Mouse (Mus musculus) heart, postnatal 36 days (tissue): Measurements from ENCODE around the gene Ccnjl. TPM values are rescaled to one million over a fixed set of nuclear protein-coding genes. Genes with fewer than 3 reads are reported as not detected.
A peak's percentile ranks its signal among the peaks of the same experiment; 100 is the strongest.

Experiments
- DNase-seq, 2 experiments: peaks; one replicate each; pipeline ENCODE4 v3.0.0; 2021 to 2022
- intact Hi-C: fragments of 180-260 bp; cut with DNase I; formaldehyde crosslinking; loops from one replicate; pipeline ENCODE4 v1.15.1; 2025
- total RNA-seq, 2 experiments: library from RNA; stranded (reverse); gene quantifications; 2 replicates each; pipeline ENCODE4 v1.2.3; 2021

Ccnjl gene
- 1 to 10 TPM; 1.6 to 2.5 TPM for total RNA-seq

DNA sequence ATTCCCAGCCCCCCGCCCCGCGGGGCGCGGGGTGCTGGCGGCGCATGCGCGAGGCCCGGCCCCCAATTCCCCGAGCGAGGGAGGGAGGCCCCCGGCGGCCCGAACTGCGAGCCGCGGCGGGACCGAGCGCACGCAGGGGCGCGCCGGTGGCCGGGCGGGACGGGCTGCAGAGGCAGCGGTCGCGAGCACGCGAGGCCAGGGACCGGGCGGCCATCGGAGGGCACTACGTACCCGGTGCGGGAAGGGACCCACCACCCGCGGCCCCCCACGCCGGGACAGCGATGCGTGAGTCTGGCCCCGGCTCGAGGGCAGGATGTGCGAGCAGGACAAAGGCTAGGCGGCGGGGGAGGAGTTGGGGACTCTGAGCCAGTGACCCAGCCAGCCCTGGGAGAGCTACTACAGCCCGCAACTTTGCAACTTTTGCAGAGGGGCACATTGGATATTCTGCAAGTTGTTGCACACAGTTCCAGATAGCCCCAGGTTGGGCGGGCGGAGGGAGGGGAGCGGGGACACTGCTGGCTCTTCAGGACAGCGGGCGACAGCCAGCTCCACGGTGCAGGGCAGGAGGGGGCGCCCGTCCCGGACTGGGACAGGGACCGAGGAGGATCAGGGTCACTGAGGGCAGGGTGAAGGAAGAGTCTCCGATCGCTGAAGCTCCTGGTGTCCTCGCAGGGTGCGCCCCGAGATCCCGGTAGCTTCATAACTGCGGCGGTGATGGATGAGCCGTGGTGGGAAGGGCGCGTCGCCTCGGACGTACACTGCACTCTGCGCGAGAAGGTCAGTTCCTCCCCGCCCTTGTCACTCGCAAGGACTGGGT lies at the start of gene Ccnjl:
Gene Ccnjl, plus strand, starts transcription at position 102 of the 817 bp plus-strand sequence.
- peak; percentile 59 to 72 for DNase-seq
- intact Hi-C loops: loop anchor here (2.0 to 5.0 kb wide), 2 partner anchors 38 to 58 kb away; partner anchors contain the start of gene 4933415A04Rik

DNA sequence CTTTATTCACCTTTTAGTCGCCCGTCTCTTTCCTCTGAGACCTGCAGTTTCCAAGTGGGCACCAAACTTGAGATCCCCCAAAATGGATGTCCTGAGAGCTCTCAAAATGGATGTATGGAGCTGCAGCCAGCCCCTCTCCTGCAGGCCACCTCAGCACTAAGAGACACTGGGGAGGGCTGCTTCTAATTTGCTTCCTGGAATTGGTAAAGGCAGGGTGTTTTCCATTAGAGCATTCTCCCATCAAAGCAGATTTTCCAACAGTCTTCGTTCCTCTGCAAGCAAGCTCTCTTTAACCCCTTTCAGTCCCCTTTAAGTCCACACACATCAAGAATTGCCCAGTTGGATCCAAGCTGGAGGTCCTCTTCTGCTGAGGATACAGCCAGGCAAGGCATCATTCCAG lies 49.2 kb upstream of the Ccnjl start:
- no peak for DNase-seq
- intact Hi-C loops: no loop called here

DNA sequence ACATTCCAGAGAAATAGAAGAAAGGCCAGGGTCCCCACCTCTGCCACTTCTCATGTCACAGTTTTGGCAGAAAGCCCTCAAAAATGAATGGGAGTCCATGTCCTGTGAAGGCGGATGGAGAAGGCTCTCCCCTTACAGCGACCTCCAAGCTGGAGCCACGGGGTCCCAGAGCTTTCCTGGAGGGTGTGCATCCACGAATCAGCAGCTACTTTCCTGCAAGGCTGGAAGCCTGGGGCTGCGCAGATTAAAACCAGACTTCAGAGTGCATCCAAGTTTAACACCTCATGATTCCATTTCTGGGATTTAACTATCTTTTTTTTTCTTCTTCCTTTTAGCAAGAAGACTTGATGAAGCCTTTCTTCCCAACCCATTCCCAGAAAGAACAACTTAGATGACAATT lies 48.0 kb upstream of the Ccnjl start:
- no peak for DNase-seq
- intact Hi-C loops: no loop called here

DNA sequence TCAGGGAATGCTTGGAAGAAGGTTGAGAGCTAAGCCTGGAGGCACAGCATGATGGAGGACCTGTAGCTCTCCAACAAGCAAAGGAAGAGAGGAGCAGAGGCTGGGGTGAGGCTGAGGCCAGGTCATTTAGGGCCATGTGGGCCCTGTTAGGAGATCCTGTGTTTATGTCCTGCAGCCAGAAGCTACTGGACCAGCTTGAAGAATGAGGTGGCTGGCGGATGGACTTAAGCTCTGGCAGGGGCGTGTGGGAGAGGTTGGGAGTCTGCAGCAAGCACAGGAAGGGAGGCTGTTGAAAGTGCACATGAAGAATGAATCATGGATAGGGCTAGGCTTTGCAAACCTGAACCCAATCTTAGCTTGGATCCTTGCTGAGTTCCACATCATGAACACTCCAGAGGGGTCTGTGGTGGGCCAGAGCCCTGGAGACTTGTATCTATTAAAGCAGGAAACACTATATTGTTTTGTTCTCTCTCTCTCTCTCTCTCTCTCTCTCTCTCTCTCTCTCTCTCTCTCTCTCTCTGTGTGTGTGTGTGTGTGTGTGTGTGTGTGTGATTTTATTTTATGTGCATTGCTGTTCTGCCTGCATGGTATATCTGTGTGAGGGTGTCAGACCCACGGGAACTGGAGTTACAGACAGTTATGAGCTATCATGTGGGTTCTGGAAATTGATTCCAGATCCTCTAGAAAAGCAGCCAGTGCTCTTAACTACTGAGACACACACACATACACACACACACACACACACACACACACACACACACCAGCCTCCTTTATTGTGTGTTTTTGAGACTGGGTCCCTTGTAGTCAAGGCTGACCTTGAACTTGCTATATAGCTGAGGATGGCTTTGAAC lies 46.7 kb upstream of the Ccnjl start:
- DNase-seq: peak in 1 of 2 experiments; percentile 36
- intact Hi-C loops: no loop called here

DNA sequence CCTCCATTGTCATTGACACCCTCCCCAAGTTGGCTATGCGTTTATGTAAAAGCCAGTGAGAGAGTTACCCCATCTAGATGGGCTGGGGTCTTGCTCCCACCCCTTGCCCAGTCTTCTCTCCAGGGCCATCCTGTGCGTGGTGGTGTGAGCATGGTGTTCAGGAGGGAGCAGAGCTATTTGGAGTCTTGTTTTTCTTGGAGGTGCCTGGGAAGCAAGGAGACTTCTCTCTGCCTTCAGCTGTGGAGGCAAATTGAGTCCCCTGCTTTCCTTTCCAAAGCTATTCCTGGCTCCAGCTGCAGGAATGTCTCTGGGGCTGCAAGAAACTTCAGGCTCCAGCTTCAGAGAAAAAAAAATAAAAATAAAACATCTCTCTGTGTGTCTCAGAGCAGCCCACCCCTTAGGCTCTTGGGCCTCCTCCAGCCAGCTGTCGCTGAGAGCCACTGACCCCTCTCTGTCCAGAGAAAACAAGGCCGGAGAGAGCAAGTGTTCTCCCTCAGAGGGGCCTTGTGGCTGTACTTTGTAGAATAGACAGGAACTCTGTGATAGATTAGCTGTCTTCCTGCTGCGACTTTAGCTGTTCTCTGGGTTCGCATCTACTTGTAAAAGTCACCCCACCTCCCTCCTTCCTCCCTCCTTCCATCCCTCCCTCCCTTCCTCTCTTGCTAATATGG lies 45.3 kb upstream of the Ccnjl start:
- peak; percentile 42 to 48 for DNase-seq
- intact Hi-C loops: no loop called here

DNA sequence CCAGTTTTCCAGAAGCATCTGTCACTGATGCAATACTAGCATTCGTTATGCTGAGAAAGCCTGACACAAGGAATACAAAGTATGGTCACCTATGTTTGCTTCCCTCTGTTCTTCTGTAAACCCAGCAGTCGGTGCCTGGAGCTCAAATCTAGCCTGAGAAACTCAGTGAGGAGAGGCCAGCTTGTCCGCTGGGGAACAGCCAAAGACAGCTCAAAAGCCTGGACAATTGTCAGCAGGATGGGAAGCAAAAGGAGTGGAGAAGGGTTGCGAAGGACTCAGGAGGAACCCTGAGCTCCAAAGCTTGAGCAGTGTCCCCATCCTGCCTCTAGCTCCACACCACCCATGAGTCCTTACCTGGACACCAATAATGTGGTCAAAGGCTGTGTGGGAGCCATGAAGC lies 44.5 kb upstream of the Ccnjl start:
- intact Hi-C loops: no loop called here
- no peak for DNase-seq

DNA sequence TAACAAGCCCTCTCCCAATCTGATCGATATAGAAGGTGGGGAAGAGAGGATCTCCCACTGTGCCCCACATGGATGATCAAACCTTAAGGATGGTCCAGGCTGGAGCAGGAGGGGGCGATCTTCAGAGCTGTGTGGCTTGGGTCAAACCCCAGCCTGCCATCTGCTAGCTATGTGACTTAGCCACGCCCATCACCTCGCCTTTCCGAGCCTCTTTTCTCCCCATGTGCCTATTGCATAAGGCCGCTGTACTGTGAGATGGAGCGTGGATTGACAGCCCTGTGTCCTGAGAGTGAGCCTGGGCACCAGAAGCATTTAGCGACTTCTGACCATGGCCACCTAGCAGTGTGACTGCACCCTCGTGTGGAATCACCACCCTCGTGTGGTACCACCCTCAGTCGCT lies 43.9 kb upstream of the Ccnjl start:
- no peak for DNase-seq
- intact Hi-C loops: no loop called here

DNA sequence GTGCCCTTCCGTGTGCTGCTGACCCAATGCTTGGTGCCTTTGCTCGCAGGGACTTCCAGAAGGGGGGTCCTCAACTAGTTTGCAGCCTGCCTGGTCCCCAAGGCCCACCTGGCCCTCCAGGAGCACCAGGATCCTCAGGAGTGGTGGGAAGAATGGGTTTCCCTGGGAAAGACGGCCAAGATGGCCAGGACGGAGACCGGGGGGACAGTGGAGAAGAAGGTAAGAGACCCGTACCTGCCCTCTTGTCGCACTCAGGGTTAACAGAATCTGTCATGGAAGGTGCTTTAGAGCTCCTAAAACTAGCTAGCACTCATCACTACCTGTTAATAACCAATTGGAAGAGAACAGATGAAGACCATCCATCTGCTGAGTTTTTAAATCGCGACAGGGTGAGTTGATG lies 42.7 kb upstream of the Ccnjl start:
- intact Hi-C loops: no loop called here
- DNase-seq: no peak

DNA sequence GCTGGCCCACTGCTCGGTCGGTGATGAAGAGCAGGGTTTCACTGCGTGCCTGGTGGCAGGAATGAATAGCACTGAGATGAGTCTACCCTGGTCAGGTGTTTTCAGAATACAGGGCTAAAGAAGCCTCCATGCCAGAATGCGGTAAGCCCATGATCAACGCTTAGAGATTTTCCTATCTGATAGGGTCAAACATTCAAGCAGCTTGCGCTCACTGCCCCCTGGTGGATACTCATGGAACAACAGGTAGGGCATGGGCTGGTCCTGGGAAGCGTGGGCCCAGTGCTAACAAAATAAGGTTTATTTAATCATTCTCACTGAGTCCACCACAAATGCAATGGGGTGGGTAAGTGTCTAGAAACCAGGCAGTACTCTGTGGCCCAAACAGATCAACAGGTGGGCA lies 35.9 kb upstream of the Ccnjl start:
- intact Hi-C loops: loop anchor here (1.0 kb wide), 1 partner anchor 39 kb away; no protein-coding TSS in a partner anchor
- peak; percentile 79 to 86 for DNase-seq

DNA sequence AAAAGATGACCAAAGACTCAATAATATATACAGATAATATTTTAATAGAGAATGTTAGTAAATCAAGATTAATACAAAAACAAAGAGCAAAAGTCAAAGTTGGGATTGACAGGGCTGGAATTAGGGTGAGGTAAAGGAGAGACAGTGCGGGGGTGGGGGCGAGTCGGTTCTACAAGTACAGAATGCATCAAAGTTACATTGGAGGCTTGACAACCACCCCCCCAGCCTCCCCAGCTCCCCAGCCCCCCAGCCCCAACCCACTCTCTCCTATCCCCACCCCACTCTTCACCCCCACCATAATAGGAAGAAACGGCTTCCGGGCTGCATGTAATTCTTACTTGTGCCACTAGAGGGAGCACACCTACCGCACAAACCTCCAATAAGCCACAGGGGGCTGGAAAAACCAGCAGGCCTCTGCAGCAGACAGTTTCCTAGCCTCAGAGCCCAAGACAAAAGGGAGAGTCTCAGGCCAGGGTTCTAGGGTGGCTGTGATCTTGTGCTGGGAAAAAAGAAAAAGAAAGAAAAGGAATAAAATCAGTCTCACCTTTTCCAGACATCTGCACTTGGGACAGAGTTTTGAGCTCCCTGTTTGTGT lies 34.7 kb upstream of the Ccnjl start:
- intact Hi-C loops: loop anchor here (1.0 kb wide), 3 partner anchors 62 to 119 kb away; no protein-coding TSS in a partner anchor

DNA sequence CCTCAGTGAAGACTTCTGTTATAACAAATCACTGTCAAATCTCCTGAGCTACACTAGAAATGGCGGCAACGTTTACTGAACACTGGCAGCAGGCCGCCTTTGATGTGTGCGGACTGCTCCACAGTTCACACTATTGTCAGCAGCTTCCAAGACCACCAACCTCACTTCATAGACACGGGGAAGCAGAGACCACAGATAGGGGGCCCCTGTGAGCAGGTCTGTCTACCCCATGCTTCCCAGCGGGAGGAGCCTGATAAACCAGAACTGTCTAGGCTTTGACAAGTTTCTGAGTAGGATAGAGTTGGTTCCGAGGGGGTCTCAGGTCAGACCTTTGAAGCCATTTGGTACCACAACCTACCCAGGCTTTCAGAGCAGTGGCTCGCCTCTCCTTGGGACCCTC lies 33.5 kb upstream of the Ccnjl start:
- intact Hi-C loops: no loop called here
- no peak for DNase-seq

More for the DNA sequence above, 34.7 kb upstream of the Ccnjl start:
- peak; percentile 76 to 81 for DNase-seq

DNA sequence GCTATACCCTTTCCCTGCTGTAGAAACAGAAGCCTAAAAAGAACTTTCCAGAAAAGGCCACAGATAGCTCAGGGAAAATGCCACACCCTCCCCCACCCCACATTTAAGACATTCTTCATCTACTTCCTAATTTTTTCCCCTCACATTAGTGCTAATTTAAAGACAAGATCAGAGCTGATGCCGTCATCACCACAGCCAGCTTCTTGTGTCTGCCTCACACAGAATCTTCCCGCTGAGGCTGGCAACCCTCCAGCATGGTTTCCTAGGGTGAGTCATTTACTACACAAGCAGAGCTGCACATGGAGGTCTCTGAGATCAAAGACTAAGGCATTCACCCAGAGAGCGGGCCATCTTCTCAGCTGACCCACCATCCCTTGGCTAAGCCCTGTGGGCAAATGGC lies 33.1 kb upstream of the Ccnjl start:
- intact Hi-C loops: no loop called here
- peak; percentile 39 to 55 for DNase-seq

DNA sequence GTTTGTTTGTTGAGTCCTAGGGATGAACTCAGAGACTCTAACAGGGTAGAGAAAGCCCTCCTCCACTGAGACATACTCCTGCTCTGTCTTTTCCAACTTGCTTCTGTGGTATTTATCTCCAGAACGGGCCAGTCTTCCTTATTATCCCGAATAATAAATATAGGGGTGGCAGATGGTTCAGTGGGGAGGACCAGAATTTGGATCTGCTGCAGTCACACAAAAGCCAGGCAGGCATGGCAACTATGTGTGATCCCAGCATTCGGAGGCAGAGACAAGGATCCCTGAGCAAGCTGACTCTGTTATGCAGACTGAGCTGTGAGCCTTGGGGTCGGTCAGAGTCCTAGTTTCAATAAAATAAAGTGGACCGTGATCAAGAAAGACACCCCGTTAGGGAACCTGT lies 27.3 kb upstream of the Ccnjl start:
- intact Hi-C loops: no loop called here
- no peak for DNase-seq

DNA sequence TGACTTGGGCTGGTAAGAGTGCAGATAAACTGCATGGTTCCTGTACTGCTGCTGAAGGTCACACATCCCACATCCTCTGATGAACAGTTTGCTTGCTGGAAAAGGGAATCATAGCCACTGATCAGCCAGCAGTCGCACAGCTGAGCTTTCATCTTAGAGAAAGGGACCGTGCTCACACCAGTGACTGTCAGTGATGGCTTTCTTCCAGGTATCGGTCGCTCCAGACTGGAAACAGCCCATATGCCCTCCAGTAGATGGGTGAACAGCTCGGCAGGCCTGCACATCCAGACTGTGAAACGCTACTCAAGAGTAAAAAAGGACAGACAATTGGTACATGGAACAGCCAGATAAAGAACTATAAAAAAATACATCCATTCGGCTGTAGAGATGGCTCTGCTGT lies 23.4 kb upstream of the Ccnjl start:
- DNase-seq: no peak
- intact Hi-C loops: no loop called here

DNA sequence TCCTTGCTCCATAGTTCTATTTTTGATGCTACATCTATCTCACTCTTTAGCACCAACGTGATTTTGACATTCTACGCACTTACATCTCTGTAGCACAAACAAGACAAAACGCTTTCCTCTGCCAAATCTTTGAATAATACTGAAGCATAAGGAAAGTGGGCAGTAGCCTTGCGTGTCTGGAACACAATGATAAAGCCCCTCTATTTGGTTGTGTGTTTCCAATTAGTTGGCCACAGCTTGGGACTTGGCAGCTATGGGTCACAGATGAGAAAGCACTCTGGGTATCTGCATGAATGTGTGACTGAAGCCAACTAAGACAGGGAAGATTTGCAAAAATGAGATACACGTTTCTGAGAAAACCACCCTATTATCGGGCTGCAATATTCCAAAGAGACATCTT lies 20.6 kb upstream of the Ccnjl start:
- no peak for DNase-seq
- intact Hi-C loops: no loop called here

DNA sequence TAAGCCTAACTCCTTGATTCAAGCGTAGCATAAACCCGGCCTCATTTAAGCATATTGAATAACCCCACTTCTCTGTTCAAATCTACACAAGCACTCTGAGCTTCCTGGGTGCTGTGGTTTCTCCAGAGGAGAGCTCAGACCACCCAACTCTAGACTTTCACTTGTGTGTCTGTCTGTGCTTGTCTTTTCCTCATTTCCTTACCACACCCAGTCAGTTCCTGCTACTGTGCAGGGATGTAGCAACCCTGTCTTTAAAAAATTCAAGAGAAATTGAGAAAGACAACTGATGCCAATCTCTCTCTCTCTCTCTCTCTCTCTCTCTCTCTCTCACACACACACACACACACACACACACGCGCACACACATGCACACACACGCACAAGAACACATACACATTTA lies 18.7 kb upstream of the Ccnjl start:
- no peak for DNase-seq
- intact Hi-C loops: no loop called here

DNA sequence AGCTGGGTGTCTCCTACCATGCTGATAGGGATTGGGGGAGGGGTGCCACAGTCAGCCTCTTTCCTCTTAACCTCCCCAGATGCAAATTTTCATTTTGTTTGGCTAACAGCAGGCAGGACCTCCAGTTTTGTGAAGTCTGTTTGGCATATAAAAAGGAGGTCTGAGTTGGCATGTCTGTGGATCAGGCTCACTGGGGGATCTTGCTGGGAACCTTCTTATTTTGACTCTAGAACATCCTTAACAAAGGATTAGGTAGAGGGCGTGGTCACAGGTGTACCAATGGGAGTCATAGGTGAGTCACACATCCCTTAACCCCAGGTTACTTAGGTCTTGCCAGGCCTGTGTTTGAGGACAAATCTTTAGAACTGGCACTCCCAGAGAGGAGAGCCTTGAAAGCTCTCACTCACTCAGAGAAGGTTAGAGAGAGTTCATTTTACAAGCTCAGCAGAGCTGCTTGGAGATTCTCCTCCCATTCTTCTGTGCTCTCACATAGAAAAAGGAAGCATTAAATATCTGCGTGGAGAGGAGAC lies 15.9 kb upstream of the Ccnjl start:
- intact Hi-C loops: no loop called here
- no peak for DNase-seq

DNA sequence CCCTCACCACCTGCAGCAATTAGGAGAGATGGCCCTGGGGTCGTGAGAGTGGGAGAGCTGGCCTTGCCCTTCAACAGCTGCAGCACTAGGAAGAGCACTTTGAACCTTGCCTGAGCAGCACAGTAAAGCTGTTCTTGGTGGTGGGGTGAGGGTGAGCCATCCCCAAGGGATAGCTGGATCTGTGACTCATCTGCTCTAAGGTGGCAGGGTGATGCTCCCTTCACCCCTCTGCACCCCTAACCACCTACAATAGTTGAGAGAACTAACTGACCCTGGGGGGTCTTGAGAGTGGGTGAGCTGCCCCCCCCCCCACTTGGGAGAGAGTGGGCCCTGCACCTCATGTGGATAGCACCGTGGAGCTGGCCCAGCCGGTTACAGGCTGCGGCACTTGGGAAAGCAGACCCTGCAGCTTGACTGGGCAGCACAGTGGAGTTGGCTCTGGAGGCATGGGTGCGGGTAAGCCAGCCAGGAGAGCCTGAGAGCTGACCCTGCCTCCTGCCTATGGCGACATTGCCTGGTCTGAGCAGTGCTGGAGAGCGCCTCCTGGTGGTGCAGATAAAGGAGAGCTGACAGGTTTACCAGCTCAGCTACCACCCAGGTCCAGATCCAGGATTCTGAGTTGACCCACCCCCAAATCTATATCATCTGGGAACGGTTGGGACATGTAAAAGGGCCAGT lies 12.1 kb upstream of the Ccnjl start:
- intact Hi-C loops: no loop called here
- DNase-seq: peak; percentile 22 to 42

DNA sequence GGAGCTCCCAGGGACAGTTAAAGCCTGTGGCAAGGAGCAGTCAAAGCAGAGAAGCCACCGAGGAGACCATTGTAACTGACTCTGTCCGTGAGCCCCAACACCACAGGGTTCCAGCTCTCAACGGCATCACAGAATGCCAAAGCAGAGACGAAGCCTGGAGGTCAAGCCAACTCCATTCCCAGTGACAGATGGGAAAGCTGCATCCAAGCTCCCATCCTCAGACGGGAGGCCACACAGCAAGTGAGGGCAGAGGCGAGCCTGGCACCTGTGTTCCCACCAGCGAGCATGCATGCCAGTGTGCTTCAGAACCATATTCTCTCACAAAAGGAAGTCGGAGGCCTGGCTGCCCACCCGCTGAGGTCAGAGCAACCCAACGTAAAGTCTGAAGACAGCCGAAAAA lies 10.9 kb upstream of the Ccnjl start:
- DNase-seq: no peak
- intact Hi-C loops: no loop called here

DNA sequence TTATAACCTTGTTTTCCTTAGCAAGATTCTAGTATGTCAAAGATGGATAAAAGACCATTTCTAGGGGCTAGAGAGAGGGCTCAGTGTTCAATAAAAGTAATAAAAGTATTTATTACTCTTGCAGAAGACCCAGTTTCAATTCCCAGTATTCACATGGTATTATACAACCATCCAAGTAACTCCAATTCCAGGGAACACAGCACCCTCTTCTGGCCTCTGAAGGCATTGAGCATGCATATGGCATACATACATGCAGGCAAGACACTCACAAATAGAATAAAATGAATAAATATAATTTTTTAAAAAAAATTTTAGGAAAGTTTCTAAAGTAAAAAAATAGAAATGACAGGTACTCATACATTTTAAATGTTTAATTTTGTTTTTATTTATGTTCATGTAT lies 10.5 kb upstream of the Ccnjl start:
- no peak for DNase-seq
- intact Hi-C loops: no loop called here
